9 mouse cellular contexts compared by ENCODE assay signal in genomic region chr6:112304751-112305150, GRCm38 (mm10). TPM values are rescaled to one million over a fixed set of nuclear protein-coding genes. Genes with fewer than 3 reads are reported as not detected.
DNase-seq lines count a peak whose midpoint lies in the region; ATAC-seq lines count a peak whose summit lies in the region.
"Had no signal": no experiment of that assay in that cellular context is flagged by ENCODE, and none has a peak within 500 bp of the region (broad histone marks: within the 10 kb centered on the region; RNA-seq: fewer than 3 reads in every experiment).

No protein-coding gene starts in this region.

- no peak overlapping the region for H3K4me3 ChIP-seq in kidney, embryonic 15.5 days (replicated peaks)
- no peak overlapping the region for H3K4me3 ChIP-seq in neural tube, embryonic 15.5 days (replicated peaks)
- H3K4me3 ChIP-seq in forebrain, embryonic 15.5 days, result no peak overlapping the region

- no peak for ATAC-seq in kidney, embryonic 15.5 days (replicated peaks; ENCODE audit: low FRiP score)
- ATAC-seq in neural tube, embryonic 15.5 days (ENCODE audit: low FRiP score), result no peak
- no peak for ATAC-seq in forebrain, embryonic 15.5 days (replicated peaks)
- no peak for ATAC-seq in granulocyte monocyte progenitor cell, adult 5-6 weeks (replicated peaks; ENCODE audit: poor library complexity, severe bottlenecking)

- H3K36me3 ChIP-seq in kidney, embryonic 15.5 days, result no peaks in the 10 kb centered on the region
- H3K36me3 ChIP-seq in neural tube, embryonic 15.5 days, result no peaks in the 10 kb centered on the region
- no peaks in the 10 kb centered on the region for H3K36me3 ChIP-seq in forebrain, embryonic 15.5 days

- H3K4me2 ChIP-seq in kidney, embryonic 15.5 days, result no peak overlapping the region
- no peak overlapping the region for H3K4me2 ChIP-seq in neural tube, embryonic 15.5 days
- no peak overlapping the region for H3K4me2 ChIP-seq in forebrain, embryonic 15.5 days (replicated peaks)

- no peaks in the 10 kb centered on the region for H3K9me3 ChIP-seq in kidney, embryonic 15.5 days (replicated peaks)
- H3K9me3 ChIP-seq in neural tube, embryonic 15.5 days (replicated peaks), result no peaks in the 10 kb centered on the region
- H3K9me3 ChIP-seq in forebrain, embryonic 15.5 days, result no peaks in the 10 kb centered on the region

- WGBS in kidney, embryonic 15.5 days, result 42% methylated on average over 8 of the region's 8 CpGs
- WGBS in neural tube, embryonic 15.5 days, result 66% methylated on average over 8 of the region's 8 CpGs
- 63% methylated on average over 8 of the region's 8 CpGs for WGBS in forebrain, embryonic 15.5 days

- H3K4me1 ChIP-seq in kidney, embryonic 15.5 days, result peaks cover 24% of the 10 kb centered on the region
- H3K4me1 ChIP-seq in neural tube, embryonic 15.5 days, result no peaks in the 10 kb centered on the region
- no peaks in the 10 kb centered on the region for H3K4me1 ChIP-seq in forebrain, embryonic 15.5 days

- H3K9ac ChIP-seq in kidney, embryonic 15.5 days, result no peak overlapping the region
- H3K9ac ChIP-seq in neural tube, embryonic 15.5 days (replicated peaks), result no peak overlapping the region
- no peak overlapping the region for H3K9ac ChIP-seq in forebrain, embryonic 15.5 days (replicated peaks)

- H3K27ac ChIP-seq in kidney, embryonic 15.5 days, result no peak overlapping the region
- no peak overlapping the region for H3K27ac ChIP-seq in neural tube, embryonic 15.5 days (replicated peaks)
- H3K27ac ChIP-seq in forebrain, embryonic 15.5 days (replicated peaks), result no peak overlapping the region

- H3K27me3 ChIP-seq in kidney, embryonic 15.5 days, result no peaks in the 10 kb centered on the region
- H3K27me3 ChIP-seq in neural tube, embryonic 15.5 days (replicated peaks), result no peaks in the 10 kb centered on the region
- no peaks in the 10 kb centered on the region for H3K27me3 ChIP-seq in forebrain, embryonic 15.5 days

- peak; percentile 65 for DNase-seq in kidney, adult 11 months
- peak; percentile 51 for DNase-seq in gastrocnemius, adult 18-20 months (ENCODE audit: low spot score)
- peak; percentile 58 for DNase-seq in kidney, adult 9 months
- peak; percentile 67 for DNase-seq in ovary, adult 18-20 months (ENCODE audit: low spot score)

RNA-seq across cellular contexts. Expression of gene Lmcd1, which starts 31.2 kb away (rescaled TPM):
- polyA plus RNA-seq in kidney, embryonic 15.5 days (2015; fragmentation: Nextera tagmentation; extraction: Ambion mirVana), result 23.3 and 23.9 TPM in 2 replicates
- 100 to 1,000 TPM; 109 to 237 TPM for total RNA-seq in gastrocnemius, adult 18-20 months (2021)
- 11.2 and 15.1 TPM in 2 replicates for polyA plus RNA-seq in neural tube, embryonic 15.5 days (2015; fragmentation: Nextera tagmentation; extraction: Ambion mirVana)
- 14.2 and 15.3 TPM in 2 replicates for polyA plus RNA-seq in forebrain, embryonic 15.5 days (2015; fragmentation: Nextera tagmentation; extraction: Ambion mirVana)
- total RNA-seq in granulocyte monocyte progenitor cell, adult 5-6 weeks (2014; fragmentation: Nextera tagmentation), result not detected in 2 replicates
- not detected in 2 replicates for total RNA-seq in granulocyte monocyte progenitor cell, adult 5-6 weeks (2017)
- total RNA-seq: neutrophil, adult 5-6 weeks had no signal
